Mouse (Mus musculus) cerebellum, postnatal 25 days (tissue): Measurements from ENCODE around the gene Pcsk6.
A peak's percentile ranks its signal among the peaks of the same experiment; 100 is the strongest.
"Not testable (repeated sequence)": the region's sequence is repeated elsewhere in the genome, so short reads cannot be mapped to it uniquely, and the experiment has no call there.

Source experiments
- DNase-seq, 2 experiments: peaks; one replicate each; pipeline ENCODE4 v3.0.0; 2021; ENCODE audit warnings: mixed read lengths in 2 of 2

The Pcsk6 gene

DNA sequence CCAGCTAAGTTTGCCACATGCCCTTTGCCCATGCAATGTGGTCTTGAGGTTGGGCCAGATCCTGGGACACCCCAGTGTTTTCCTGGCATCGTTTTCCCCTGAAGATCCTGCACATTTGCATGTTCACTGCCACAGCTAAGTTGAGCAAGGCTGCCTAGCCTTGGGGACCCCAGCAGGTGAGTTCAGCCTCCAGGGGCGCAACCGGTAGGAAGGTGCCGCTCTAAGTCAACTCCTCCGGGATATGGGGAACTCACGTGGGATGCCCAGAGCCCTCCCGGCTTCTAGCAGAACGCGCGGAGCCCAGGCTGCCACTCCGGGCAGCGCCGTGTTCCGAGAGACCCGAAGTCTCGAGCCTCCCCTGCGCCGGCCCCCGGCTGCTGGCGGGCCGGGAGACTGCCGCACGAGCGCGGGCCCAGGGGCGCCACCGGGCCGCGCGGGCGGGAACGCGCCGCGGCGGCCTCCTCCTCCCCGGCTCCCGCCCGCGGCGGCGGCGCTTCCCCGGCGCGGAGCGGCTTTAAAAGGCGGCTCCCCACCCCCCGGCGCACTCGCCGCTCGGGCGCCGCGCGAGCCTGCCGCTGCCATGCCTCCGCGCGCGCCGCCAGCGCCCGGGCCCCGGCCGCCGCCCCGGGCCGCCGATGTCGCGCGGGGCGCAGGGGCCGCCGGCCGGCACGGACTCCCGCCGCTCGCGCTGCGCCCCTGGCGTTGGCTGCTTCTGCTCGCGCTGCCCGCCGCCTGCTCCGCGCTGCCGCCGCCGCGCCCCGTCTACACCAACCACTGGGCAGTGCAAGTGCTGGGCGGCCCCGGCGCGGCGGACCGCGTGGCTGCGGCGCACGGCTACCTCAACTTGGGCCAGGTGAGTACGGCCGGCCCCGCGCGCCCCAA, at the start of gene Pcsk6:
TSS of gene Pcsk6 (plus strand) at position 144 of the 882 bp plus-strand sequence.
- peak; percentile 40 to 56 for DNase-seq

DNA sequence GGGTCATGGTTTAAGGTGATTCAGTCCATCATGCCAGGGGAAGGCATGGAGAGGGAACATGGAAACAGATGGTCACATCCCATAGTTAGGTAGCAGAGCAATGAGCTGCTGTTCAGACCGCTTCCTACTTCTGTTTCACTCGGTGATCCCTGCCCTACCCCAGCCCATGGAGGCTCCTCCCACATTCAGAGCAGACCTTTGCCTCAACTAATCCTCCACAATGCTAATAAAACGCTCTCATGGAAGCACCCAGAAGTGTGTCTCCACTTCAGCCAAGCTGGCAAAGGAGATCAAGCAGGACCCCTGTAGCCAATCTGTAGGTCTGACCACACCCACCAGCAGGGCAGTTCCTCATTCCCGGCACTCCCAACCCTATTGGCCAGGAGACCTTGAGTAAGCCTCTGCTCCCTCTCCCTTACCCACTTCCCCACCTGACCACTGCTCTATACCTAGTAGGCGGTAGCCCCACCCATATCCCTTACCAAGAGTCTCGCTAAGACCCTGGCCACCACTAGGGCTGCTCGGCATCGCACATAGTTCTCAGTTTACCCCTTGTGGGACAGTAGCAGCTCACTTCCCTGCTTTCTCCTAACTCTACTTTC, 47.8 kb upstream of the Pcsk6 start:
- no peak for DNase-seq

DNA sequence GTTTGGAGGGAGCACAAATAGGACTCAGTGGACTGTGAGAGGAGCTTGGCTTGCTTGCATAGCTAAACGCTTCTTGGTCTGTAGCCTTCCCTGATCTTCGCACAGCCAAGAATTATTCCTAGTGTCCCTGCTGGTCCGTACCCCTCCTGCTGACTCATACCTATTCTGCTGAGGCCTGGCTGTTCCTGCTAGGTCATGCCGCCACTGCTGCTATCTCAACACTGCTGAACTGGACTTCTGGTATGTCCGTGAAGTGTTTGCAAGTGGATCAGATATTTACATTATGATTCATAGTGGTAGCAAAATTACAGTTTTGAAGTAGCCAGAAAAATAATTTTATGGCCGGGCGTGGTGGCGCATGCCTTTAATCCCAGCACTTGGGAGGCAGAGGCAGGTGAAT, 44.0 kb upstream of the Pcsk6 start:
- no peak for DNase-seq

DNA sequence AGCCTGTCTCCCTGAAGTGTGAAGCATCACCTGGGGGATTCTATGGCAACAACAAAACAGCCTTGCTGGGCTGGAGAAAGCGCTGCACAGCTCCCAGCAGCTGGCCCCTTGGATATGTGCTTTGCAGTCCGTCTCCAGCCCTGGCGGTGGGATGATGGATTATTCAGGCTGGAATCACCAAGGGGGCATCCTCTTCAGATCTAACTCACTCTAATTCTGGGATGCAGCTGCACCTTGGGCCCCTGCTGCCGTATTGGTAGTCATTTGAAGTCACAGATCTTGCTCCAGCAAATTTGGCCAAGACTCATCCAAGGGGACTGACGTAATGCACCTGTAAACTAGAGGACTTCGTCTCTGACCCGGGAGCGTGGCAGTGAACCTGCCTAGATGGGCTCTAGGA, 41.1 kb upstream of the Pcsk6 start:
- no peak for DNase-seq

DNA sequence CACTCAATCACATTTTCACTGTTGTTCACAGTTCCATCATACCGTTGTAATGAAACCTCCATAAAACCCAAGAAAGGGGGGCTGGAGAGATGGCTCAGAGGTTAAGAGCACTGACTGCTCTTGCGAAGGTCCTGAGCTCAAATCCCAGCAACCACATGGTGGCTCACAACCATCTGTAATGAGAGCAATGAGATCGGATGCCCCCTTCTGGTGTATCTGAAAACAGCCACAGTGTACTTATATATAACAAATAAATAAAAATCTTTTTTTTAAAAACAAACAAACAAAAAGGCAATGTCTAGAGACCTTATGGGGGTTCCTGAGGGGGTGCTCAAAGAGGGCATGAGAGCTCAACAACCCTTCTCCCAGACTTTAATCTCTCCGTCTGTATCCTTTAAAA, 39.6 kb upstream of the Pcsk6 start:
- DNase-seq = not testable (repeated sequence)

DNA sequence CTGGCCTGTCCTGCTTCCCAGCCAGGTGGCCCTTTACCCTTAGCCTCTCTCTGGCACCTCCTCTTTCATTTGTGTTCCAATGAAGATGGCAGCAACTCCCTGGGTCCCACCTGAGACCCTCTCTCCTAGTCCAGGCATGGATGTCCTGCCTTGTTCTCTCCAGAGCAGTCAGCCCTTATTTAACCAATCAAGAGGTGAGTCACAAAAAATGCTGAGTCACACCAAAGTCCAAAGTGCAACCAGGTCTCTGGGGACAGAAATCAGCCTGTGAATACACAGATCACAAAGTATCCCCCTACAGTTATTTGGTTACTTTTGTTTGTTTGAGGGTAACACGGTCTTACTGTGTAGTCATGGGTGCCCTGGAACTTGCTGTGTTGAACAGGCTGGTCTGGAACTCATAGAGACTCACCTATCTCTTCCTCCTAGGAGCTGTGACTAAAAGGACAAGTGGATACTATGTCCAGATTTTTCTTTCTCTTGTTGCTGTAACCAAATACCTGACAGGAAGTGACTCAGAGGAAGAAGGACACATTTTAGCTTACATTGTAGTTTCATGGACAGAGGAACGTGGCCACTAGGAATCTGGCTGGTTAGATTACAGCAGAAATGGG, 38.9 kb upstream of the Pcsk6 start:
- DNase-seq = no peak

DNA sequence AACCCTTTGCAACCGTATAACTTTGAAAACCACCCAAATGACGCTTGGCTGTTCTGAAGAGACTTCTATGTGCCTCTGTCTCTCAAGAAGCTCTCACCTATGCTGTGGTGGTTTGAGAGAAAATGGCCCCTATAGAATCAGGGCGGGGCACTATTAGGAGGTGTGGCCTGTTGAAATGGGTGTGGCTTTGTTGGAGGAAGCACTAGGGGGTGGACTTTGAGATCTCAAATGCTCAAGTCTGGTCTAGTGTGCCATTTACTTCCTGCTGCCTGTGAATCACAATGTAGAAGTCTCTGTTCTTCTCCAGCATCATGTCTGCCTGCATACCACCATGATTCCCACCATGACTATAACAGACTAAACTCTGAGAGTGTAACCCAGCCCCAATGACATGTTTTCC, 21.8 kb upstream of the Pcsk6 start:
- DNase-seq = no peak

DNA sequence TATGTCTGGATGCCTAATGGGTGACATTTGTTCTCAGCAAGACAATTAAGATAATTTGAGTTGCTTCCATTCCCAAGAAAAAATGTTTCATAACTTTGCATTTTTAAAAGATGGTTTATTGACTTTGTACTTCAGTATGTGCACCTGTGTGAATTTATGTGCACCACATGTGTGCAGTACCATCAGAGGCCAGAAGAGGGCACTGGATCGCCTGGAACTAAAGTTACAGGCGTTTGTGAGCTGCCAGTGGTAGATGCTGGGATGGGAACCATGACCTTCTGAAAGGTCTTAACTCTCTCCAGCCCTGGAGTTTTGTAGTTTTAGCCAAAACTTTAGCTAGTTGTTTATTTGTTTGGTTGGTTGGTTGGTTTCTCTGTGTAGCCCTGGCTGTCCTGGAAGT, 18.3 kb upstream of the Pcsk6 start:
- DNase-seq = no peak

DNA sequence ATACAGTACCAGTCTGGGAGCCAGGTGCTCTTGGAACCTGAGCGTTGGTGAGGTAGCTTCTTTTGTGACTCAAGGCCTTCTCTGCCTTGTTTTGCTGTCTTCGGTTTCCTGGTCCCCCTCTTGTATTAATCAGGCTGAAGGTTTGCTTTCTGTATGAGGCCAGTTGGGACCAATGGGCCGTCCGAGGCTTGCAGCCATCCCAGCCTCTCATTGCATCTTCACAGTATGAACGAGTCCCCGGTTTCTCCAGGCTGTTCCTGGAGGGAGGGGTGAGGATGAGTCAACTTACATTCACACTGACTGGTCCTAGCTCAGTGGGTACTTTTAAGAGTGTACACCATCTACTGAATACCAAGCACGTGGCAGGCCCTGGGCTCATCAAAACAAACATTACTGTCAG, 553 bp upstream of the Pcsk6 start:
- no peak for DNase-seq

DNA sequence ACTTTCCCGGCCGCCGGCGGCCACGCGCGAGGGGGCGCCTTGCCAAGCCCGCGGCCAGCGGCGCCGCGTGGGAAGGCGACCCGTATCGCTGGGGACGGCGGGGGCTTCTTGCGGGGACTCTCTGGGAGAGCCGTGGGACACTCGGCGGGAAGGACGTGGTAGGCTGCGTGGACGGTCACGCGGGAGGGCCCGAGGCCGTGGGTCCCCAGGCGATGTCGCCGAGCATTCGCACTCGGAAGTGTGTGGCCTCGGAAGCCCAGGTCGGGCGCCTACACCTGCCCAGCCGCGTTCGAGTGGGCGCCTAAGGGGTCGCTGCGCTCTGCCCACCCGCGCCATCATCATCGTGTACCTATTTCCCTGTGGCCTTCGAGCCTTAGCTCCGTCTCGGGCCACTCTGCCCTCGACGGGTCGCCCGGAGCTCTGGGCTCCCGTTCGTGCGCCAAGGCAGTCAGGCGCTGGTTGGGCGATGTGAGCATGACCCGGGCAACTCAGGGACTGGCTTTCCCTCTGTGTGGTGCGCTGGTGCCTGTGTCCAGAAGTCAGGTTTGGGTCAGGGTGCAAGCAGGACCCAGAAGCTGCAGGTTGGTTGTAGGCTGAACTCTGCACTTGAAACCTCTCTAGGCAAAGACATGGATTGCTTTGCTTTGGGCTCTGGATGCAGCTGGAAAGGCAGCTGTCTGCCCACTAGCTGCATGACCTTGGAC, 1.1 kb downstream of the Pcsk6 start:
- DNase-seq = no peak

DNA sequence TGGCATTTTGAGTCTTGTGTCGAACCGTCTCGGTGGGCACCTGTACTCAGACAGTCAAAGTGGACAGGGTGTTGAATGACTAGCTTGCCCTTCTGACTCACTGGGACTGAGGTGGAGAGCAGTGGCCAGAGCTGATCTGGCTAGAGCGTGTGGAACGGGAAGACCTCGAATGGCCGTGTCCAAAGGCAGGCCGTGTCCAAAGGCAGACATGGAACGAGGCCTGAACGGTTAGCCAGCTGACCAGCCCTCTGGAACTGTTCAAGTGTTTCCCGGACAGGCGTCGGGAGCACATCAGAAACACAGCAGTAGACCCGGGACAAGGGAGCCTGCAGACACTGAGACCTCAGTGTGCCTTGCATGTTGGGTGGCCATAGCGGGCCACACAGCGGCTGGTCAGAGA, 7.6 kb downstream of the Pcsk6 start:
- DNase-seq = no peak

DNA sequence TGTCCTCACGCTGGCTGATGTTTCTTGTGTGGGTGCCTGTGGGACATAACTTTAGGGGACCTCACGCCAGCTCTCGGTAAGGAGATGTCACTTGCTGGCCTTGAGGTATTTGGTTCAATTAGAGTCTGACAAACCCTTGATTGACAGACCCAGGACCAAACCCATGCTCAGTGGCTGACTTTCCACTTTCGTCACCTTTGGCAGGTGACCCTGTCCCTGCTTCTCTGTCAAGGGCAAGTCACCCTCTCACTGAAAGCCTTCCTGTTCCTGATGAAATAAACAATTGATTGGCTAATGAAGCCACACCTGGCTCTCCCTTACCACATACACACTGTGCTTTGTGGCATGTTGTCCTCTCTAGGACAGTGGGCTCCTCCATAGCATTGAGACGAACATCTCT, 8.3 kb downstream of the Pcsk6 start:
- no peak for DNase-seq

DNA sequence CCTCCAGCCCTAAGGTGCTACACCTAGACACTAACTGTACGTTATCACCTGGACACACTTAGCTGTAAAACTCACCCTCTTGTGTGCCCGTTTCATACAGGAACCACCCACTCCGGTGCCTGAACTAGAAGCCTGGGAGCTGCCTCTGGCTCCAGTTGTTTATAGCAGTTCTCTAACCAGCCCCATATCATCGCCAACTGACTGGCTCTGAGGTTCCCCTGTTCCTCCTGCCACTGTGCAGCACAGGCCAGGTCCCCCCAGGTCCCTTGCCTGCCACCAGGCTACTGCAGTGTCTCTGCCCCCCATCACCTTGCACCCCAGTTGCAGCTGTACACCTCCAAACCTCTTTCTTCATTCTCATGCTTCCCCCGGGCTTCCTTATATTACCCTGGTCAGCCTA, 8.7 kb downstream of the Pcsk6 start:
- DNase-seq = no peak

DNA sequence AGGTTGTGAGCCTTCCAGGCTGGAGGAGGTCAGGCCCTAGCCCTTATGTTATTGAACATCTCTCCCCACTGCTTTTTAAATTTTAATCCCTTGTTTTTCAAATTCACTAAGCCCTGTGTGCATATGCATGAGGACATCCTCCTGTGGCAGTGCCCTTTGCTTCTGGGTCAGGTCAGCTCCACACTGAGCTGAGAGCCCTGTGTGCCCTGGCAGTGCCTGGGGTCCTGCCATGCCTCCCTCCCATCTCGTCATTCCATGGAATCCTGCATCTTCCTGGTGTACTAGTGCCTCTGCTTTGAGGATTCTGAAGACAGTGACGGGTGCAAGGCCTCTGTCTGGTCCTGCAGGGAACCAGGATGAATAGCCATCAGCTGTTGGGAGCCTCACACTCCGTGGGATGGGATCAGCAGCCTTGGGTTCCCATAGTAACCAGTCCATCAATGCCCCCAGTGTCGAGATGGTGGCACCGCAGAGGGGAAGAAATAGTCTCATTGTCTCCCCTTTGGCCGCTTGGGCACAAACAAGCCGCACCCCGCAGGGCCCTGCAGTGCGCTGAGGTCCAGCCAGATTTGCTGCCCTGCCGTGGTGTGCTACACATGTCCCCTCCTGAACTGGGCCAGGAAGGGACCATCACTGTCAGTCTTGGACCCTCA, 9.5 kb downstream of the Pcsk6 start:
- DNase-seq = peak; percentile 38 to 49

DNA sequence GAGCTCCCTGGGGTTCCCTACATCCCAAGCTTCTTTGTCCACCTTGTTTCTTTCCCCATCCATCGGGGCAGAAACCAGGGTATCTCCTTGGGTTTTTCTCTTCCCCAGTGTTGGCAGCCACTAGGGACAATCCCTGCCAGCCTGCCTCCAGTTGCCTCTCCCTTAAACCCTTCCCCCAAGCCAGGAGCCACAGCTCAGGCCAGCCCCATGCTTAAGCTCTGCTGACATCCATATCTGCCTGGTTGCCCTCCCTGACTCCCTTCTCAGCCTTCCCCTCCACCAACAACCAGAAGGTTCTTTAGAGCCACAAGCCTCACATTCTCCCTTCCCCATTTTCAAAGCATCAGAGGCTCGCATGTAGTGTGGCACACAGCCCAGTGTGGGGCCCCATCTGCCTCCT, 10.3 kb downstream of the Pcsk6 start:
- DNase-seq = no peak

DNA sequence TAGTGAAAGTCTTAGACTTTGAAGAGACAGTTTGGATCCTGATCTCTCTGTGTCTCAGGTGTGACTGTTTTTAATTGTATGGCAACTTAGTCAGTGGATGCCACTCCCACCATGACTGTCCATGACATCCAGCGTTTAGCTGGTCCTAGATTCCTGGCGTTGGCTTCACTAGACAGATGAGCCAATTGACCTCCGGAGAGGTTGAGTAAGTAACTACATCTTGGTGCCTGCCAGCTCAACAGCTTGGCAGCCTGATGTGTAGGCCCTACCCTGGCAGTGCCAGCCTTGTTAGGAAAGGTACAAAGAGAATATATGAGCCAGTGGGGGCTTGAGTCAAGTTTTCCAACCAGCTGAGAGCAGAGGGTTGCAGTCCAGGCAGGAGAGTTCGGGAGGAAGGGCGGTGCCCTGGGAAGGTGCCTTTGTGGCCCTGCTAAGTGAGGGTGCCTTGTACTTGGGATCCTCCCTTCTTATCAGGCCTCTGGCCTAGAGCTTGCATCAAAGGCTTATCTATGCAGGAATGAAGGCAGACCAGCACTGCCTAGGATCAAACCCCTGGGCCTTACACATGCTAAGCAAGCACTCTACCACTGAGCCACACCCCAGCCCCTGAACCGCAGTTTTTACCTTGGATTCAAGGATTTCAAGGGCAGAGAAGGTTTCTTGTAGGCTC, 11.8 kb downstream of the Pcsk6 start:
- no peak for DNase-seq

DNA sequence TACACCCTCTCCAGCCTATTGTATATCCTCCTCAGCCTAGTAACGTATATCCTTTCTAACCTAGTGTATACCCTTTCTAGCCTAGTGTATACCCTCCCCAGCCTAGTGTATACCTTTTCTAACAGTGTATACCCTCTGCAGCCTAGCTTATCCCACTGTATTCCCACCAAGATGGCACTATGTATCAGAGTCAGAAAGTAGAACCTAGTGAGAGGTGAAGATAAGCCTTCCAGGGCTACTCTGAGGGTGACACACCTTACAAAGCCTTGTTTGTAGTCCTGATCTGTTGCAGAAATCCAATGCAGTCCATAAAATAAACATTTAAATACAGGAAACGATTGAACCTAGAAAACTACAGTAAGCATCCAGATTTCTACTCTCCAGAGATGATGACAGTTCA, 12.4 kb downstream of the Pcsk6 start:
- no peak for DNase-seq

DNA sequence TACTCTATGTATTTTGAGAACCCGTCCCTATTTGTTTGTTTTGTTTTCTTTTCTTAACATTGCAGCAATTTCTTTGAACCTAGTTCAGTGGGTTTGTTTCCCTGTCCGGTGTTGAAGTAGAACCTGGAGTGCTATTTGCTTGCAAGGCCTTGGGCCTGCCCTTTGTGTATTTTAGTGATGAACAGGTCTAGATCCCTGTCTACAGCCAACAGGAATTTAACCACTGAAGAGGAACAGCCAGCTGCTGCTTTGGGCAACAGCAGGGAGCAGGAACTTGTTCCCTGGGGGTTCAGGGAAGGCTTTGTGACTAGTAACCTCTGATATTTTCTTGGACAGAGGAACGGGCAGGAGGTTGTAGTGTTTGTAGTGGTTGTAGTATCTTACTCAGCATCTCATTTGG, 15.1 kb downstream of the Pcsk6 start:
- no peak for DNase-seq

DNA sequence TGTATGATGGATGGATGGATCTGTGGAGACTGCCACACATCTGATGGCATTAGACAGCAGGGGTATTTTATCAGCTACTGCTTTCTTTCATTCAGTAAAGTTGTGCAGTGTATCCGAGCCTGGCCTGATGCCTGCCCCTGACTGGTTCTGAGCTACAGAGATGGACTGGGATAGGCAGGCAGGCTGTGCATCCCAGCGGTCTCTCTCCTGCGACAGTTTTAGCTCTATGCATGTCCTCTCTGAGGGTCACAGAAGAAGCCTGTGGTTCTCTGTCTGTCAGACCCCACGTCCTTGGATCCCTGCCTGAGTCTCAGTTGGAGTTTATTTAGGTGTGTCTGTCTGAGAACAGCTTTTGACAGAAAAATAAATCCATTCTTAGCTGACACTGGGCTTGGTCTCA, 16.7 kb downstream of the Pcsk6 start:
- peak in 1 of 2 experiments; percentile 36 for DNase-seq

DNA sequence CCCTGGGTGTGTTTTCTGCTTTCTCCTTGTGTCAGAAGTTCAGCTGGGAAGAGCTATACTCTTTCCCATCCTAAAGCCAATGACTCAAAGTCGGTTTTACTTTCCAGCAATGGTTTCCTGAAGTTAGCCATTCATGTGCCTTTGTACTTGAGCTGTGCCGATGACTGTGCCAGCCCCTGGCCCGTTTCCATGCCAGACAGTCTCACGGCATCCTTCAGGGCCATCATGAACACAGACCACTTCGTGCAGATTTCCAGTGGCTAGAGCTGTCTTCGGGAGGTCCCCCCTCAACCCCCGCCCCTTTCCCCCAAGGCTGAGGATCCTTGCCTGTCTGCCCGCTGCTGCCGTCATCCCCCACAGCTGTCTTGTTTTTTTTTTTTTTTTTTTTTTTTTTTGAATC, 17.8 kb downstream of the Pcsk6 start:
- peak in 1 of 2 experiments; percentile 59 for DNase-seq

DNA sequence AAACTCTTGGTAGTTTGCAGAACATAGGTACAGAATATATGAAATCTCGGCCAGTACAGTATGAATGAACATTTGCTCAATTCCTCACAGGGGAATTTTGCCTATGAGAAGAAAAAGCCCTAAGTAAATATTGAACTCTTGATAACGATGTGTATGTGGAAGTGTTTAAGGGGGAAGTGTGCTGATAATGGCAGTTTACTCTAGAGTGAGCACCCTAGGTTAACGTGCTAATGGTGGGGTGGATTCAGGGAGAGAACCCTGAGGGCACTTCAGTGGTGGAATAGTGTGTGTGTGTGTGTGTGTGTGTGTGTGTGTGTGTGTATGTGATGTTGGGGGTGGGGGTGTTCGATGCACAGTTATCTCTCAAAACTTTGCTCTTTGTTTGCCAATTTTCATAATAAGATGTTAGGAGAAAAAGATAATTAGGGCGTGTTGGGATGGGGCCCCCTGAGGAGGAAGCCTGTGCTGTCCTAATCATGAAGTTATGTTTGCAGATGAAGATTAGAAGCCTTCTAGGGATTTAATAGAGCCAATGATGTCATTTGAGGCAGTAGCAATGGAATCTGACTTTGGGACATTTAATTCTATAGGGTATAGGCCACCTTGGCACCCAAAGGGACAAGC, 19.2 kb downstream of the Pcsk6 start:
- DNase-seq = no peak

DNA sequence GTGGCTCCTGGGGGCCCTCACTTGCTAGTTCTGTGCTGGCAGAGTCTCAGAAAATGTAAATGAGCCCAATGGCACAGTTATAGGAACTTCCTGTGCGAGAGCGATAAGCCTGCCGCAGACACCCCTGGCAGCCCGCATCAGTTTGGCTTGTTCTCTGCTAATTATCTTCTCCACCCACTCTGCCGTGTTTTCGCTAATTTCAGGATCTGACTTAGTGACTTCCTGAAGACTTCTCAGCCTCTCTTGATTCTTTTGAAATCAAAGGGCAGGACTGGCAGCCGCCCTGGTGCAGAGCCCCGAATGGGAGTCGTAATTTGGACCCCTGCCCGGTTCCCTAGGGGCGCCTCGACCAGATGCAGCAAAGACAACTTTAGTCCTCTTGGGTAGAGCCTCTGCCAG, 19.8 kb downstream of the Pcsk6 start:
- peak in 1 of 2 experiments; percentile 28 for DNase-seq
